Mouse (Mus musculus) lung, adult 2 months (tissue): ENCODE measurements around the gene Cpne2.

Experiments
- CTCF ChIP-seq: fragments of 200-500 bp; IDR thresholded peaks from 2 replicates; pipeline ENCODE4 v1.5.1; 2011; ENCODE audit warnings: mild to moderate bottlenecking, low read length, control low read depth; ENCODE audit not compliant: insufficient read depth
- POLR2A ChIP-seq: fragments of 200-500 bp; IDR thresholded peaks from 2 replicates; pipeline ENCODE4 v1.6.1; 2011; ENCODE audit warnings: low read depth, mild to moderate bottlenecking, control low read depth, low read length, borderline replicate concordance; ENCODE audit errors: extremely low read depth

DNA sequence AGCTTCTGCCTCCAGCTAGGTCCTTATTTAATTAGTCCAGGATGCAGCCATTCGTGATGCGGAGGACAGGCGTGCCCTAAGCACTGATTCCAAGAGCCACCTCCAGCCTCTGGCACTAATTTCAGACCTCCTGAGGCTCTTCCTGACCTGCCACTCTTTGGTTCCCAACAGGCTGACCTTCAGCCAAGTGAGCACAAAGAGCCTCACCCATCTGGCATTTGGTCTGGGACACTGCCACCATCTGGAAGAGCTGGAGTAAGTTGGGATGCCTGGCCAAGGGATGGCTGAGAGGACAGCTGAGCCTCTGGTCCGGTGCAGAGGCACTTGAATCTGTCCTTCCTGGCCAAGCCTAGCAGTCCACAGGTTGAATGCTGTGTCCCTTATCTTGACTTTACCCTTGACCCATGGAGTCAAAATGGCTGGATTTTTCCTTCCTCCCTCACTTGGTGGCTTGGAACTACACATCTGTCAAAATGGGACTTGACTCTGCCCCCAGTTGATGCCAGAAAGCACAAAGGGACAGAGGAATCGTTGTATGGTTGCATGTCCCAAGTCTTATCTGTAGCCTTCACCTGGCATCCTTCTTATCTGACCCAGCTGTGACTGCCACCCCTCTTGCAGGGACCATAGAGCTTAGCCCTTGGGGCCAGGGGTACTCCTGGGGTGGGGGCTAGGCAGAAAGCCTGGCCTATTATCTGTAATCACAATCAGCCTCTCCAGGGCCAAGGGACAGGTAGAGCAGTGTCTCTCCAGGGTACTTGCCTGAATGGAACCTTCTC lies 17.2 kb upstream of the Cpne2 start:
- TF ChIP-seq CTCF (no peak), POLR2A (no peak)
